Mouse (Mus musculus) stomach, postnatal 0 days (tissue): ENCODE measurements at regions not wholly inside any gene's neighbourhood (a gene's known extent, or its start where the extent isn't known, plus 50 kb on each side); places are given as distances from the start of the nearest gene placed in this dataset.

Experiments used
- CTCF ChIP-seq: IDR thresholded peaks from 2 replicates; pipeline ENCODE4 v1.5.1; 2016; ENCODE audit warnings: antibody characterized with exemption, low read depth, mild to moderate bottlenecking, moderate library complexity
- EP300 ChIP-seq: optimal IDR thresholded peaks from 2 replicates; pipeline ENCODE3; 2016; ENCODE audit warnings: antibody characterized with exemption

DNA sequence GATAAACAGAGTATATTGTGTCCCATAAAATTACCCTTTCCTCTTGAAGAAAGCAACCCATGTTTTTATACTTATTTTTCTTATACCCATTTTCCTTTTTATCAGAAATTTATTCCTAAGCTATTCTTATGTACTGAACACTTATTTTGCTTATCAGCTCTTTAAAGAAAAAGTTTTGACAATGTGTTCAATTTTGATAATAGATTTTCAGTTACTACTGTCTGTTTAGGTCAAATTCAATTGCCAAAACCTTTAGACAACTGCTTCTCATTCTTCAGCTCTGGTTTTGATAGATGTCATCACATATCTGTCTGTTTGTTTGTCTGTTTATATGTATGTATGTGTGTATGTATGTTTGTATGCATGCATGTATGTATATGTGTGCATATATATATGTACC, 117.8 kb upstream of the Hapln1 start:
- no peak for TF ChIP-seq CTCF
- TF ChIP-seq EP300, result no peak
